Mouse (Mus musculus): ENCODE measurements around the gene Eps15l1. TPM values are rescaled to one million over a fixed set of nuclear protein-coding genes. Genes with fewer than 3 reads are reported as not detected.

Eps15l1 gene
- total RNA-seq, 2 experiments from 2014 or later = 63.3 to 69.5 TPM

GRCm38 (mm10) chr8:72420571-72421361, 494 bp downstream of the Eps15l1 start:
- peak; percentile 36 to 37 for DNase-seq (ENCODE audit: low spot score in 2 of 2)
- intact Hi-C loops (cut with DNase I) = no loop called here

- DNase-seq (ENCODE audit: low spot score in 2 of 2) = no peak
- intact Hi-C loops (cut with DNase I) = no loop called here
These were observed 3.2 kb downstream of the Eps15l1 start for GRCm38 (mm10) chr8:72418073-72418472.

DNA sequence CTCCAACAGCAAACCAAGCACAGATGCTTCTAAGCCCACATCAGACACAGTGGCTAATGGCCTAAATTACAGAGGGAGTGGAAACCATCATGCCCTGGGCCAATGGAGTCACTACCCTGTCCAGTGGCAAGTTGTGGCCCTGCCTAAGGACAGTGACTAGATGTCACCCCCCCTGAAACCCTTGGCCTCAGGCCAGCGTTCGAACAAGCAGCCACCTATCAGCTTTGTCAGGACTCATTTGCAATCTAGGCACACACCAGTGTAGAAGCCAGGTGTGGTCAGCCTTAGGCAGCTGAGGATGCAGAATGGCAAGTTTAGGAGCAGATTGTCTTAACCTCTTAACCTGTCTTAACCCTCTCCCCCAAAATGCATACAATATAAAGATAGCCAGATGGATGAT, 6.0 kb downstream of the Eps15l1 start:
- intact Hi-C loops (cut with DNase I) = no loop called here
- DNase-seq (ENCODE audit: low spot score in 2 of 2) = no peak

DNA sequence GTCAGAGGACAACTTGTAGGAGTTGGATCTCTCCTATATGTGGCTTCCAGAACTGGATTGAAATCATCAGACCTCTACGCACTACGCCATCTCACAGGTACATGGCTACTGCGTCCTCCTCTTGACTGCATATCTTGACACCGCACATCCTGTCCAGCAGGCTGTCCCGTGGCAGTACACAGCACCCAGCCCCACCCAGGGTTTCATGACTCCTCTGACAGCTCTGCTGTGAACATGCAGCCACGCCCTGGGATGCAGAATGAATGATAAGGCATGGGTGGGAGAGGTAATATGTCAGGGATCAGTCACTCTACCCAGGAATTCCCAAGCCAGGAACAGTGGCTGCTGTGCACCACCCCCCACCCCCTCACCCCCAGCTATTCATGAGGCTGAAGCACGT, 7.4 kb downstream of the Eps15l1 start:
- DNase-seq (ENCODE audit: low spot score in 2 of 2) = no peak

GRCm38 (mm10) chr8:72409443-72409842, 11.8 kb downstream of the Eps15l1 start:
- no peak for DNase-seq (ENCODE audit: low spot score in 2 of 2)
- intact Hi-C loops (cut with DNase I) = no loop called here

More for the DNA sequence above, 7.4 kb downstream of the Eps15l1 start:
- intact Hi-C loops (cut with DNase I) = no loop called here

DNA sequence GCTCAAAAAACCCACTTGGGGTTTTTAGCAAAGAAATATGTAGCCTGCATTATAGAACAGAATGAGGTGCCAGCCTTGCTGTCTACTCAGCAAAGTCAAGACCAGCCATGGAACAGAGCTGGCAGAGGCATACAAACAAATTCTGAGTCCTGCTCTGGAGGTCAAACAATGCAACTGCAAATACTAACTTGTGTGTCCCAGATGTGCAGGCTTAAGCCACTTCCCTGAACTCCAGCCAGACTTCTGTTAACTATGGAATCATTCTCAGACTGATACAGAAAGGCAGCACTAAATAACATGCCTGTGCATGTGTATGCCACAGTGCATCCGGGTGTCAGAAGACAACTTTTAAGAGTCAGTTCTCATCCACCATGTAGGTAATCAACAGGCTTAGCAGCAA, 13.4 kb downstream of the Eps15l1 start:
- DNase-seq (ENCODE audit: low spot score in 2 of 2) = no peak
- intact Hi-C loops (cut with DNase I) = no loop called here

DNA sequence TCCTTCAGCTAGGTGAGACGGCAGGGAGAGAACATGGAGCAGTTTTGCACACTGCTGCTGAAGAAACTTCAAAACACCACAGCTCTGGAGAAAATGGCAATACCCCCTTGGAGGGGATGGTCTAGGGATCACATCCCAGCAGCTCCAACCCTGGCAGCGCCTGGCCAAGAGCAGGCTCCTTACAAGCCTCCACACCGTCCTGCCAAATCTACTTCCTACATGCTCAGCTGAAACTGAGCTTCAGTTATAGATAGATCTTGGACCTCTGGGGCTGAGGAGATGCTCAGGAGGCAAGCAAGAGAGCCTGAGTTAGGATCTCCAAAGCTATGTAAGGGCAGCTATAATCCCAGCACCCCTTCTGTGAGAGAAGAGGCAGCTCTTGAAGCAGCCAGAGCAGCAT, 18.3 kb downstream of the Eps15l1 start:
- DNase-seq (ENCODE audit: low spot score in 2 of 2) = no peak

GRCm38 (mm10) chr8:72401381-72401780, 19.9 kb downstream of the Eps15l1 start:
- intact Hi-C loops (cut with DNase I) = no loop called here
- DNase-seq (ENCODE audit: low spot score in 2 of 2) = no peak

More for the DNA sequence above, 18.3 kb downstream of the Eps15l1 start:
- intact Hi-C loops (cut with DNase I) = no loop called here

- DNase-seq (ENCODE audit: low spot score in 2 of 2) = no peak
- intact Hi-C loops (cut with DNase I) = no loop called here
These were observed 35.5 kb downstream of the Eps15l1 start for GRCm38 (mm10) chr8:72385737-72386136.

DNA sequence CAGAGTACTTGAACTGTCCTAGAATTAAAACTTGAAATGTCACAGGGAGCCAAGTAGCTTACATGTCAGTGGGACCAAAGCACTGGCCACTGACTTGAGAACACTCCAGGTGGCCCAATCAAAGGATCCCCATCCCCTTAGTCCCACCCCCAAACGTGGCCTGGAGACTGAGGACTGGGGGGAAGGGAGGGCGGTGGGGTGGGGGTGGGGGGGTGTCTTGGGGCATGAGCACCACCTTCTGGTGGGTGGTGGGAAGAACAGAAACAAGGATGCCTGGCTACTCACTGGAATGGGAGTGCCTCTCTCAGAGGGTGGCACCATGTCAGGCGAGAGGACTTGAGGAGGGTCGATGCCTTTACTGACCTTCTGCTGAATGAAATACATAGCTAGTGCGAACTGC, 38.9 kb downstream of the Eps15l1 start:
- intact Hi-C loops (cut with DNase I) = no loop called here
- DNase-seq (ENCODE audit: low spot score in 2 of 2) = peak in 1 of 2 experiments; percentile 34

- no peak for DNase-seq (ENCODE audit: low spot score in 2 of 2)
- intact Hi-C loops (cut with DNase I) = no loop called here
These were observed 40.6 kb downstream of the Eps15l1 start for GRCm38 (mm10) chr8:72380656-72381055.

DNA sequence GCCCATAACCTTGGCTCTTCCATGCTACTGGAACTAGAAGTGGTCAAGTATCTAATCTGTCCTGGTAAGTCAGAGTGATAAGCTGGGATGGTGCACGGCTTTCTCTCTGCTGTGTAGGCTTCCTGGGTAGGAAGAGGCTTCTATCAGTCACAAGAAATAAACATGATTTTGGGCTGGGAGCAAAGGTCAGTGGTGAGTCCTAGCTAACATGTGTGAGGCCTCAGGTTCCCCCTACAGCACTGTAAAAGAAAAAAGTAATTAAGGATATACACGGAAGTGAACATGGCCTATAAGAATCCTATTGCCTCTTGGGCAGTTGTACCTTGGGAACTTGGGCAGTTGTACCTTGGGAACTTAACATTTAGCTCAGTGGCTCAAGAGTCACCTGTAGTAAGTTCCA, 44.4 kb downstream of the Eps15l1 start:
- intact Hi-C loops (cut with DNase I) = no loop called here
- DNase-seq (ENCODE audit: low spot score in 2 of 2) = no peak

DNA sequence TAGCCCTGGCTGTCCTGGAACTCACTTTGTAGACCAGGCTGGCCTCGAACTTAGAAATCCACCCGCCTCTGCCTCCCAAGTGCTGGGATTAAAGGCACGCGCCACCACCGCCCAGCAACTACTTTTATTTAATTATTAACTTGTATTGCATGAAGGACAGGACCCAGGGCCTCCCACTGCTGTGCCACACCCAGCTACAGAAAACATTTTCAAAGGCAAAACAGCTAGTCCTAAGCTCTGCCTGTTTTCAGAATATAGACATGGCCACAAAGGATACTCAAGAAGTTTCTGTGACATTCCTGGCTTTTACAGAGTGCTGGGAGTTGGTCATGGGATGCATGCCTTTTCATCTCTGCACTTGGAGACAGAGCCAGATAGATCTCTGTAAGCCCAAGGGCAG, 45.0 kb downstream of the Eps15l1 start:
- DNase-seq (ENCODE audit: low spot score in 2 of 2) = no peak
- intact Hi-C loops (cut with DNase I) = no loop called here

DNA sequence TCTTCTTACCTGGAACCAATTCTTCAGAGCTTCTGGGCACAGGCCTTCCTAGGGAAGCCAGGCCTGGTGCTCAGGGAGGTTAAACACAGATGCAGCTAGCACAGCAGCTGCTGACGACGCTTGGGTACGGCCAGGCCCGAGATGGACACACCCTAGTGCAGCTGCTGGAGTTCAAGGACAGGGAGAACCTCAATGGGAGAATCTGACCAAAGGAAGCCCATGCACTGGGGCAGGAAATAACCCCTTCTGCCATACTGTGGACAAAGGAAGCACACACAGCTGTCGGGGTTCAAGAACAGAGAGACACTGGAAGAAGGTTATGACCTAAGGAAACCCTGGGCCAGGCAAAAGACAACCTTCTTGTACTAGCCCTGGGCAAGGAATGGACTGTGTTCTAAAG, 46.1 kb downstream of the Eps15l1 start:
- intact Hi-C loops (cut with DNase I) = no loop called here
- no peak for DNase-seq (ENCODE audit: low spot score in 2 of 2)

- intact Hi-C loops (cut with DNase I) = no loop called here
- DNase-seq (ENCODE audit: low spot score in 2 of 2) = no peak
These were observed 48.9 kb downstream of the Eps15l1 start for GRCm38 (mm10) chr8:72372311-72372710.

- DNase-seq (ENCODE audit: low spot score in 2 of 2) = no peak
- intact Hi-C loops (cut with DNase I) = no loop called here
These were observed 49.9 kb downstream of the Eps15l1 start for GRCm38 (mm10) chr8:72371356-72371755.

- intact Hi-C loops (cut with DNase I) = loop anchor here (5.0 kb wide), 1 partner anchor 189 kb away; no protein-coding TSS in a partner anchor
- no peak for DNase-seq (ENCODE audit: low spot score in 2 of 2)
These were observed 54.8 kb downstream of the Eps15l1 start for GRCm38 (mm10) chr8:72366435-72366834.

DNA sequence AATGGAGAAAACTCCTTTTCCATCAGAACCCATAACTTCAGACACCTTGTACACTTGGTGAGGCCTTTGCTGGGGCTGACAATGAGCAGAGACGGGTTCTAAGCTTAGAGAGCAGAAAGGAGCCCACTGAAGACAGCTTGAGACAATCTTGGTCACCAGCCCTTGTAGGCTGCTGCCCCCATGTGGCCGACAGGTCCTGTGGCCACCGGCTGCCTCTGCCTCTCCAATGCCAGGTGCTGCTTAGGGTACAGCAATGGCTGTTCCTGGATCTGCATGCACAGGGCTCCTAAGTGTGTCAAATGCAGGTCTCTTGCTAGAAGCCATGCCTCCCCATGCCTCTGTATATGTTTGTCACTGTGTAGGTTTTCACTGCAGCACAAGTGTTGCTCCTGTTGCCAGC, 55.4 kb downstream of the Eps15l1 start:
- DNase-seq (ENCODE audit: low spot score in 2 of 2) = peak; percentile 79 to 83
- intact Hi-C loops (cut with DNase I) = loop anchor here (2.0 to 5.0 kb wide), 2 partner anchors 105 to 189 kb away; no protein-coding TSS in a partner anchor

DNA sequence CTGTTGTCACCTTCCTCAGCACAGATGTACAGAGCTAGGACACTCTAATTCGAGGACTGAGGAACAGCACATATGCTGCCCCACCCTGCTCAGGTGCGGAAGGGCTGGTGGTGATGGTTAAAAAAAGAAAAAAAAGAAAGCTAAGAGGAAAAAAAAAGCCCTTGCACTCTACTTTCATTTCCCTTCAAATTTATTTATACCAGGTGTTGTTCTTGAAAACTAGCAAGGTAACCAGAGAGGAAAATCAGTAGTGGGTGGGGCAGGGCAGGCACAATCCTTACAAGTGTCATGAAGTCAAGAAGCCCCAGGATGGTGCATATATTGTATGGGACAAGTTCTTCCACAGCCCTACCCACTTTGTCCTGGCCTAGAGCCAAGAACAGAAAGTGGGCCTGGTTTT, 56.2 kb downstream of the Eps15l1 start:
- DNase-seq (ENCODE audit: low spot score in 2 of 2) = no peak
- intact Hi-C loops (cut with DNase I) = loop anchor here (2.0 to 5.0 kb wide), 2 partner anchors 104 to 188 kb away; no protein-coding TSS in a partner anchor

GRCm38 (mm10) chr8:72363457-72363856, 57.8 kb downstream of the Eps15l1 start:
- intact Hi-C loops (cut with DNase I) = no loop called here
- no peak for DNase-seq (ENCODE audit: low spot score in 2 of 2)

GRCm38 (mm10) chr8:72362754-72363153, 58.5 kb downstream of the Eps15l1 start:
- DNase-seq (ENCODE audit: low spot score in 2 of 2) = peak; percentile 30 to 70
- intact Hi-C loops (cut with DNase I) = no loop called here

Measured in left cerebral cortex, postnatal 14 days (tissue).